Mouse (Mus musculus) cerebellum, adult 2 months (tissue): ENCODE data around the gene Rad50. TPM values are rescaled to one million over a fixed set of nuclear protein-coding genes. Genes with fewer than 3 reads are reported as not detected.

ENCODE experiments used
- DNase-seq, 2 experiments: peaks; one replicate each; pipeline ENCODE4 v3.0.0; 2021
- H3K27ac ChIP-seq: fragments of 200-500 bp; 2 replicates; pipeline ENCODE4 v1.5.1; 2012; ENCODE audit warnings: low read length, control low read depth, inconsistent platforms; ENCODE audit not compliant: insufficient read depth
- H3K27me3 ChIP-seq: fragments of 200-500 bp; 2 replicates; pipeline ENCODE4 v1.6.1; 2012; ENCODE audit warnings: inconsistent platforms, mild to moderate bottlenecking, low read length, moderate library complexity; ENCODE audit not compliant: control insufficient read depth, insufficient read depth
- H3K4me1 ChIP-seq: fragments of 200-500 bp; 2 replicates; pipeline ENCODE4 v1.6.1; 2011; ENCODE audit warnings: low read length; ENCODE audit not compliant: control insufficient read depth, insufficient read depth
- H3K4me3 ChIP-seq: fragments of 200-500 bp; replicated peaks from 2 replicates; pipeline ENCODE3; 2011; ENCODE audit warnings: mild to moderate bottlenecking, low read depth, low read length, control low read depth; ENCODE audit not compliant: insufficient read depth
- CTCF ChIP-seq: fragments of 200-500 bp; IDR thresholded peaks from 2 replicates; pipeline ENCODE4 v1.5.1; 2011; ENCODE audit warnings: low read depth, mild to moderate bottlenecking, control low read depth, low read length, moderate library complexity, borderline replicate concordance; ENCODE audit not compliant: insufficient read depth
- POLR2A ChIP-seq: fragments of 200-500 bp; IDR thresholded peaks from 2 replicates; pipeline ENCODE4 v1.6.1; 2011; ENCODE audit warnings: low read length, control low read depth, borderline replicate concordance; ENCODE audit not compliant: insufficient read depth
- WGBS: fragments of 180-500 bp; shearing (Covaris S2); methylation state at CpG from one replicate; pipeline ENCODE4 v1.1.7; 2018; 5-methylcytosine and 5-hydroxymethylcytosine counted together
- polyA plus RNA-seq: library from polyadenylated mRNA; depleted of rRNA; stranded (reverse); fragments of >200 nt; gene quantifications from 2 replicates; pipeline ENCODE4 v1.2.3, GENCODE M21; 2012

The Rad50 gene
- polyA plus RNA-seq, 1 experiment = 5.4 TPM

GRCm38 (mm10) chr11:53637046-53637802 lies 69.9 kb downstream of the Rad50 start:
- DNase-seq = no peak
- TF ChIP-seq CTCF = no peak
- TF ChIP-seq POLR2A = no peak
- H3K27me3 ChIP-seq = no peaks in the 10 kb centered on the region
- H3K4me1 ChIP-seq = no peaks in the 10 kb centered on the region
- H3K27ac ChIP-seq = no peak overlapping the region
- WGBS = 58% methylated on average over 21 of the region's 21 CpGs
- H3K4me3 ChIP-seq = no peak overlapping the region

DNA sequence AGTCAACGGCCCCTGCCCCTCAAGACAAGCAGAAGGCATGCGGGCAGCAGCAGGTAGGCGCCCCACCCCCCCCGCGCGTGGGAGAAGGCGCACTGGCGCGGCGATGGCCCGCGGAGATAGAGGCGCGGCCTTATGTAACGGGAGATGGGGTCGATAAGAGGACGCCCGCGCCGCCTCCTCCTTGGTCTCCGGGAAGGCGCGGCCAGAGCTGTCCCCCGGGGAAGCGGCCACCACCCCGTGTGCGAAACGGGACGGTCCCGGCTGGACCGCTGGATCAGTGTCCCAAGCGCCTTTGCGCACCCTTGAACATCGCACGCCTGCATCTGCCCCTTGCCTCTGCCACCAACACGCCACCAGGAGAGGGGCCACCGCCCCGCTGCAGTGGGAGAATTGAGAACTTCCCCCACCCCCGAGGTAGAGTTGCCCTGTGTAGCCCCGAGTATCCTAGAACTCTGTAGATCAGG lies 70.9 kb downstream of the Rad50 start:
- no peak for TF ChIP-seq POLR2A
- TF ChIP-seq CTCF = no peak
- peak overlapping the region; percentile 41 for H3K4me3 ChIP-seq
- H3K4me1 ChIP-seq = no peaks in the 10 kb centered on the region
- no peaks in the 10 kb centered on the region for H3K27me3 ChIP-seq
- peak; percentile 36 to 41 for DNase-seq
- H3K27ac ChIP-seq = no peak overlapping the region
- WGBS = 4% methylated on average over 40 of the region's 40 CpGs

DNA sequence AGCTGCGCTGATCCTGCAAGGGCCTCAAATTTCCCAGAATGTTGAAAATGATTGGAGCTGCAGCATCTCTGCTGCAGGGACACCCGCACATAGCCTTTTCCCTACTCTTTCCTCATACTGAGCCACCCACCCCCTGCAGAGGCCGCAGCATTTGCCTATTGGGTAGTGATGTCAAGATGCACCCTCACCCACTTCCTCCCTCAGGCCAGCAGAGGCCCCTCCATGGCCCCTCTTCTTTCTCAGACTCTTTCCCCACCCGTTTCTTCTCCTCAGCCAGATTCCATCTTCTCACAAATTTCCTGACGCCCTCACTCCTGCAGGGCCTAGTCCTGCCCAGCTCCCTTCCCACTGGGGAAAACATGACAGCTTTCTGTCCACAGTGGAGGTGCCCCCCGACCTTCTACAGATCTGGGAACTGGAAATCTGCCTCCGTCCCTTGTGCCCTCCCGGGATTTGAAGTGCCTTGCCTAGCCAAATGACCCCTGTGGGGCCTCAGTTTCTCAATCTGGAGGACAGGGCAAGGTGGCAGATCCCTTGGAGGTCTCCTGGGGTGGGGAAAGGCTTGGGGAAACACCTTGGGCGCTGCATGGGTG lies 71.4 kb downstream of the Rad50 start:
- peak overlapping the region; percentile 41 for H3K4me3 ChIP-seq
- H3K4me1 ChIP-seq = no peaks in the 10 kb centered on the region
- 61% methylated on average over 9 of the region's 9 CpGs for WGBS
- no peak for DNase-seq
- H3K27me3 ChIP-seq = no peaks in the 10 kb centered on the region
- no peak for TF ChIP-seq POLR2A
- no peak for TF ChIP-seq CTCF
- H3K27ac ChIP-seq = no peak overlapping the region

DNA sequence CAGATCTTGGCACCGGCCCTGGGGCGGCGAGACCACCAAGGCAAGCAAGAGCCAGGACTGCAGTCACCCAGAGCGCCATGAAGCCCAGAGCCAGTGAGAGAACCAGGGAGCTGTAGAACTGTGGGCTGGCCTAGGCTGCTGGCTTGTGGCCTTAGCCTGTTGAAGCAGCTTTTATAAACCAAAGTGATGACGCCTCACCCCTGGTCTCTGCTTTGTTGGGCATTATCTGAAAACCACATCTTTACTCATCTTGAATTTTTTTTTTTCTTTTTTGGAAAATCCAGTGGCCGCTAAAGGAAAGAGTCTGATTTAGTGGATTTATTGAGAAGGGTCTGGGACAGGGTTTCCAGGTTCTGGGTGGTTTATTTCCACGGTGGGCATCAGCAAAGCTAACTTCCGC lies 72.6 kb downstream of the Rad50 start, which contains the start of gene Il13:
Il13 (minus strand) TSS at position 147 of the 400 bp plus-strand sequence.
- TF ChIP-seq POLR2A (no peak), CTCF (no peak)
- no peaks in the 10 kb centered on the region for H3K27me3 ChIP-seq
- H3K4me1 ChIP-seq = no peaks in the 10 kb centered on the region
- H3K27ac ChIP-seq = no peak within 1 kb of the TSS
- no peak within 1 kb of the TSS for H3K4me3 ChIP-seq
- DNase-seq = no peak
- WGBS = 92% methylated on average over 8 of the region's 8 CpGs

DNA sequence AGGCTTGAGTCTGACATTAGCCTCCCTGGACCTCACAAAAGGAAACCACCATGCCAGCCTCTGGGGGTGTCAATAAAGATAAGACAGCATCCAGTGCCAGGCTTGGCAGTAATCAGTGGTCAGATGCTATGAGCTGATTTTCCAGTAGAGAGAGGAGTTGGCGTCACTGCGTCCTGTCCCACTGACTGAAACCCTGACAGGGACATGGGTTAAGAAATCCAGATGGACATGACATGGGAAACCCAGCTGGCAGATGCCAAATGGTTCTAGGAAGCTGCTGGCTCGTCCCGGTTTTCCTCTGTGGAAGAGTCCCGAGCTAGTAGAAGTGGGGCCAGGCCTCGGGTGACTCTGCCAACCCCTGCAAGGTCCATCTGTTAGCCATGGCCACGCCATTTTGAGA lies 73.5 kb downstream of the Rad50 start:
- no peak overlapping the region for H3K4me3 ChIP-seq
- no peak overlapping the region for H3K27ac ChIP-seq
- no peaks in the 10 kb centered on the region for H3K27me3 ChIP-seq
- no peaks in the 10 kb centered on the region for H3K4me1 ChIP-seq
- TF ChIP-seq CTCF (no peak), POLR2A (no peak)
- WGBS = 30% methylated on average over 7 of the region's 7 CpGs
- DNase-seq = no peak

GRCm38 (mm10) chr11:53632122-53632733 lies 74.9 kb downstream of the Rad50 start:
- H3K4me3 ChIP-seq = no peak overlapping the region
- peak; percentile 32; the same call in 1 of the 2 replicates for TF ChIP-seq CTCF
- no peak for TF ChIP-seq POLR2A
- WGBS = 70% methylated on average over 14 of the region's 14 CpGs
- H3K27me3 ChIP-seq = no peaks in the 10 kb centered on the region
- no peaks in the 10 kb centered on the region for H3K4me1 ChIP-seq
- DNase-seq = no peak
- H3K27ac ChIP-seq = no peak overlapping the region

DNA sequence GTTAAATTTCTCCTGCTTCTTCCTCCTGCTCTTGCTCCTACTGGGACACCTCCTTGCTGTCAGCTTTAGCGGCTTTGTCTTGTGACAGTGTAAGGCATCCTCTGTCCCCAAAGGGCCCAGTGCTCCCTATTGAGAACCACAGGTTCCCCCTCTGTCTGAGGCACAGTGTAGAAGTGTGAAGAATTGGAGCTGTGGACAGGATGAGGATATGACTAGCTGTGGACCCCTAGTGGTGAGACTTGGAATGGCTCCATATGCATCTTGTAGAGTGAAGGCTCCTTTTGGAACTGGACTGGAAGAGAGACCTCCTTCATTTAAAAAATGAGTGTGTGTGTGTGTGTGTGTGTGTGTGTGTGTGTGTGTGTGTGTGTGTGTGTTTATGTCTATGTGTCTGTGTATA lies 79.3 kb downstream of the Rad50 start:
- DNase-seq = peak; percentile 64 to 68
- Histone ChIP-seq H3K4me1 (no peaks in the 10 kb centered on the region), H3K27ac (no peak overlapping the region), H3K27me3 (no peaks in the 10 kb centered on the region), H3K4me3 (no peak overlapping the region)
- TF ChIP-seq CTCF (peak; percentile 79), POLR2A (no peak)
- WGBS = 14% methylated on average over 1 of the region's 1 CpGs
